Mouse (Mus musculus): ENCODE results near the gene Setdb2. TPM values are rescaled to one million over a fixed set of nuclear protein-coding genes. Genes with fewer than 3 reads are reported as not detected.

Gene Setdb2
- polyA plus RNA-seq (2021) = 5.6 TPM

GRCm38 (mm10) chr14:59440558-59441471 lies at the start of gene Setdb2, which contains the start of gene Cab39l:
Gene Setdb2 (minus strand): TSS chr14:59440884.
Gene Cab39l (plus strand): TSS chr14:59440972.
- ATAC-seq = peak; percentile 100
- CTCF ChIA-PET = interaction anchor here (1.3 kb wide), 2 partner anchors 12 kb away, joined by 3 to 5 read pairs; no protein-coding TSS in a partner anchor

GRCm38 (mm10) chr14:59485247-59485810 lies 44.6 kb upstream of the Setdb2 start:
- in situ Hi-C loops (cut with MboI; ENCODE audit: low pct_unique_long_range_greater_than_20kb) = no loop called here
- ATAC-seq = no peak
- no peak for DNase-seq (ENCODE audit: low read depth, low spot score)
- no peak for TF ChIP-seq CTCF (IDR thresholded peaks at IDR 0.05)
- ChIA-PET CTCF (interaction anchor here (1.4 kb wide), 1 partner anchor 39 kb away, joined by 3 read pairs; no protein-coding TSS in a partner anchor), POLR2A (no interaction called here)
- no peaks in the 10 kb centered on the region for H3K27me3 ChIP-seq

More at GRCm38 (mm10) chr14:59440558-59441471, at the start of gene Setdb2, which contains the start of gene Cab39l:
- POLR2A ChIA-PET = interaction anchor here (0.7 kb wide), 1 partner anchor 426 kb away, joined by 3 read pairs; no protein-coding TSS in a partner anchor
- in situ Hi-C loops (cut with MboI; ENCODE audit: low pct_unique_long_range_greater_than_20kb) = no loop called here
- peak; percentile 57 for DNase-seq (ENCODE audit: low read depth, low spot score)
- H3K27me3 ChIP-seq = no peaks in the 10 kb centered on the region
- peak; percentile 52 for TF ChIP-seq CTCF (IDR thresholded peaks at IDR 0.05)

- peak; percentile 79 for ATAC-seq
- in situ Hi-C loops (cut with MboI; ENCODE audit: low pct_unique_long_range_greater_than_20kb) = no loop called here
- CTCF ChIA-PET = interaction anchor here (1.4 to 1.8 kb wide), 5 partner anchors 11 to 77 kb away, joined by 3 to 5 read pairs (median 4); no protein-coding TSS in a partner anchor
- POLR2A ChIA-PET = no interaction called here
- no peak for DNase-seq (ENCODE audit: low read depth, low spot score)
- no peaks in the 10 kb centered on the region for H3K27me3 ChIP-seq
- no peak for TF ChIP-seq CTCF (IDR thresholded peaks at IDR 0.05)
Measured at GRCm38 (mm10) chr14:59478699-59479098, 38.0 kb upstream of the Setdb2 start.

GRCm38 (mm10) chr14:59470781-59471180 lies 30.1 kb upstream of the Setdb2 start:
- peak; percentile 39 for ATAC-seq
- ChIA-PET POLR2A (no interaction called here), CTCF (interaction anchor here (1.5 kb wide), 2 partner anchors 83 to 86 kb away, joined by 3 to 4 read pairs; no protein-coding TSS in a partner anchor)
- no peak for DNase-seq (ENCODE audit: low read depth, low spot score)
- in situ Hi-C loops (cut with MboI; ENCODE audit: low pct_unique_long_range_greater_than_20kb) = no loop called here
- H3K27me3 ChIP-seq = no peaks in the 10 kb centered on the region
- no peak for TF ChIP-seq CTCF (IDR thresholded peaks at IDR 0.05)

GRCm38 (mm10) chr14:59467798-59468197 lies 27.1 kb upstream of the Setdb2 start:
- no peak for ATAC-seq
- H3K27me3 ChIP-seq = no peaks in the 10 kb centered on the region
- in situ Hi-C loops (cut with MboI; ENCODE audit: low pct_unique_long_range_greater_than_20kb) = loop anchor here (5.0 kb wide), 1 partner anchor 90 kb away; no protein-coding TSS in a partner anchor
- peak; percentile 79 for TF ChIP-seq CTCF (IDR thresholded peaks at IDR 0.05)
- CTCF ChIA-PET = interaction anchor here (0.9 to 3.1 kb wide), 11 partner anchors 11 to 129 kb away, joined by 3 to 21 read pairs (median 4); no protein-coding TSS in a partner anchor
- POLR2A ChIA-PET = no interaction called here
- DNase-seq (ENCODE audit: low read depth, low spot score) = no peak

GRCm38 (mm10) chr14:59466503-59466902 lies 25.8 kb upstream of the Setdb2 start:
- CTCF ChIA-PET = interaction anchor here (0.9 to 3.1 kb wide), 7 partner anchors 13 to 127 kb away, joined by 3 to 21 read pairs (median 5); no protein-coding TSS in a partner anchor
- POLR2A ChIA-PET = no interaction called here

GRCm38 (mm10) chr14:59447981-59448380 lies 7.3 kb upstream of the Setdb2 start:
- ATAC-seq (no peak), DNase-seq (ENCODE audit: low read depth, low spot score) (no peak)
- no peak for TF ChIP-seq CTCF (IDR thresholded peaks at IDR 0.05)
- POLR2A ChIA-PET = no interaction called here
- H3K27me3 ChIP-seq = no peaks in the 10 kb centered on the region
- CTCF ChIA-PET = no interaction called here
- in situ Hi-C loops (cut with MboI; ENCODE audit: low pct_unique_long_range_greater_than_20kb) = no loop called here

More at GRCm38 (mm10) chr14:59466503-59466902, 25.8 kb upstream of the Setdb2 start:
- in situ Hi-C loops (cut with MboI; ENCODE audit: low pct_unique_long_range_greater_than_20kb) = loop anchor here (5.0 kb wide), 1 partner anchor 91 kb away; no protein-coding TSS in a partner anchor
- DNase-seq (ENCODE audit: low read depth, low spot score) (no peak), ATAC-seq (no peak)
- no peak for TF ChIP-seq CTCF (IDR thresholded peaks at IDR 0.05)
- H3K27me3 ChIP-seq = no peaks in the 10 kb centered on the region

GRCm38 (mm10) chr14:59445421-59445820 lies 4.7 kb upstream of the Setdb2 start:
- no peak for TF ChIP-seq CTCF (IDR thresholded peaks at IDR 0.05)
- DNase-seq (ENCODE audit: low read depth, low spot score) = no peak
- POLR2A ChIA-PET = no interaction called here
- no peak for ATAC-seq
- H3K27me3 ChIP-seq = no peaks in the 10 kb centered on the region
- in situ Hi-C loops (cut with MboI; ENCODE audit: low pct_unique_long_range_greater_than_20kb) = no loop called here
- CTCF ChIA-PET = no interaction called here

GRCm38 (mm10) chr14:59441472-59441805 lies 755 bp upstream of the Setdb2 start:
- DNase-seq (ENCODE audit: low read depth, low spot score) = no peak
- no peak for TF ChIP-seq CTCF (IDR thresholded peaks at IDR 0.05)
- ATAC-seq = peak; percentile 4
- ChIA-PET CTCF (interaction anchor here (1.3 kb wide), 1 partner anchor 11 kb away, joined by 5 read pairs; no protein-coding TSS in a partner anchor), POLR2A (interaction anchor here (0.6 to 0.7 kb wide), 2 partner anchors 119 to 426 kb away, joined by 3 to 4 read pairs; no protein-coding TSS in a partner anchor)
- in situ Hi-C loops (cut with MboI; ENCODE audit: low pct_unique_long_range_greater_than_20kb) = no loop called here
- no peaks in the 10 kb centered on the region for H3K27me3 ChIP-seq

GRCm38 (mm10) chr14:59440039-59440438 lies 645 bp downstream of the Setdb2 start:
- POLR2A ChIA-PET = no interaction called here
- no peak for TF ChIP-seq CTCF (IDR thresholded peaks at IDR 0.05)
- DNase-seq (ENCODE audit: low read depth, low spot score) (no peak), ATAC-seq (no peak)
- in situ Hi-C loops (cut with MboI; ENCODE audit: low pct_unique_long_range_greater_than_20kb) = no loop called here
- no peaks in the 10 kb centered on the region for H3K27me3 ChIP-seq
- CTCF ChIA-PET = interaction anchor here (1.3 kb wide), 1 partner anchor 11 kb away, joined by 3 read pairs; no protein-coding TSS in a partner anchor

Measured in Patski (cell line).